Mouse (Mus musculus) layer of hippocampus, adult 11-12 months (tissue): ENCODE data around the gene 2210011C24Rik.
A peak's percentile ranks its signal among the peaks of the same experiment; 100 is the strongest.
"Not testable (repeated sequence)": the region's sequence is repeated elsewhere in the genome, so short reads cannot be mapped to it uniquely, and the experiment has no call there.

ENCODE experiments used
- DNase-seq: peaks from one replicate; pipeline ENCODE4 v3.0.0; 2022; ENCODE audit warnings: low spot score

Gene 2210011C24Rik

DNA sequence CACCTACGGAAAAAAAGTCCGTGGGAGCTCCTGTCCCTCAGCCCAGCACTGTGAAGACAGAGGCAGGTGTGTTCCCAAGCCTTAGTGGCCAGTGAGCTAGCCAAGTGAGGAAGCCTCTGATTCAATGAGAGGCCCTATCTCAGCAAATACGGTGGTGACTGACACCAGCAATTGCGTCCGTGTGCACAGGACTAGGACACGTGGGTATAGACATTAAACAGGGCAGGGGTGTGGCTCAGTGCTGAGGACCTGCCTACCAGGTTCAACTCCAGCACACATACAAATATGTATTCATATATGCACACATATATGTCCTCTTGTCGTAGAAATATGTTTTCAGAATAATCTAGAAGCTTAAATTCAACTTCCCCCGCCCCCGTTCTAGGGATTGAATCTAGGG lies 7.8 kb upstream of the 2210011C24Rik start:
- no peak for DNase-seq

- DNase-seq, result no peak
Measured at GRCm38 (mm10) chr8:84015833-84016232, 3.9 kb upstream of the 2210011C24Rik start.

DNA sequence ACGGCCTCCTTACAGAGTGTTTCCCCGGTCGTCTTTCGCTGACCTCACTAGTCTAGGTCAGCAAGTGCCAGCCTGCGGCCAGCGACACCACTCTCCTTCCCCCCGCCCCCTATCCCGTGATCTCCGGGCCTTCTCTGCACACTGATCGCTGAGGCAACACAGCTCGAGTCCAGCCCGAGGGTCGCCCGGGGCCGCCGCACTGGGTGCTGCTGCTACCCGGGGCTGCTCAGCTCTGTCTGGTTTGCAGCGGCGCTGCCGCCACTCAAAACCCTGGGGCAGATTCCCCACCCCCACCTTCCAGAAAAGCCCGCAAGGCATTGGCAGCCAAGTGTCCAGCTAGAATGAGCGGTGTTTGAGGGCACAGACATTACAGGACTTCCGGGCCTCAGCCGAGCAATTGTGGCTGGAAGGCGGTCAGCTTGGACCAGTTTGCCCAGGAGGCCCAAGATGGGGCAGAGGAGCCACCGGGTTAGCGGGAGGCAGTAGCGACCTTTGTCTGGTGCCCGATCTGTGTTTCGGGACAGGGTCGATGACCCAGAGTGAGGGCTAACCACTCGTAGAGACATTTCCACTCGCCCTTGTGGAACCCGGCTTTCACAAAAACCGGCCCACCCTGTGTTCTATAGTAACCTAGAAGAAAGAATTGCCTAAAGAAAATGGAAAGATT lies 661 bp upstream of the 2210011C24Rik start:
- no peak for DNase-seq

DNA sequence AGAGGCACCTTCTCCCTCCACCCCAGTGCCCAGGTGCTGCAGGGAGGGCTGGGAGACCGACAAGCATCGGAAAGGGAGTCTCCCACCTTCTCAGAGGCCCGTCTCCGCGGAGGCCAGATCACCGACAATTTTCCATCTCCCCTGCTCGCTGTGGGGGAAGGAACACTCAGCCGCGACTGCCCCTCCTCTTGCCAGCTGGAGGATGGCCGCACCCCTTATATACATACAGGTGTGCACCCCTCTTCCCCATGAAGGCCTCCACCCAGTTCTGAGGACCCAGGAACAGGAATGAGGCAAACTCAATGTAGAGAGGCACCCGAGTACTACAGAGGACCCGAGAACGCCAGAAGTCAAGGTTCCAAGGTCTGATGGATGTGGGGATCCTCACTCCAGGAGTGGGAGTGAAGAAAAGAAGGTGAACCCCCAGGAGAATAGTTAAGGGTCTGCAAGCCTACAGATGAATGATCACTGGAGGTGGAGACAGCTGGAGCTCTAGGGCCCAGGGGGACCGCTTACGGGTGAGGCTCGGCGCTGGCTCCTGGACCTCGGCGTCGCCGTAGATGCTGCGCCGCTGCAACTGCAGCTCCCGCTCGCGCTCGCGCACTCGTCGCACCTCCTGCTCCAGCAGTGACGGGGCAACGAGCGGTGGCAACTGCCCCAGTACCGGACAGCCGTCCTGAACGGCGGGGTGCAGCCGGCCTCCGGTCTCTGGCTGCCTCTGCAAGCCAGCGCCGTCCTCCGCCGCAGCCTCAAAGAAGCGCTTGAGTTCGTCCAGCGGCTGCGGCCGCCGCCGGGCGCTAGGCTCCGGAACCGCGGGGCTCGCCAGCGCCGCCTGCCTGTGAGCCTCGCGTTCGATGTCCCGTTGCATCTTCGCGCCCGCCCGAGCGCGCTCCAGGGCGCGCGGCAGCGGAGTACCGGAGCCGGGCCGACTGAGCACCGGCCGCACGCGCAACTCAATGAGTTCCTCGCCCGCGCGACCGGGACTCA lies 1.1 kb downstream of the 2210011C24Rik start:
- peak; percentile 65 for DNase-seq

DNA sequence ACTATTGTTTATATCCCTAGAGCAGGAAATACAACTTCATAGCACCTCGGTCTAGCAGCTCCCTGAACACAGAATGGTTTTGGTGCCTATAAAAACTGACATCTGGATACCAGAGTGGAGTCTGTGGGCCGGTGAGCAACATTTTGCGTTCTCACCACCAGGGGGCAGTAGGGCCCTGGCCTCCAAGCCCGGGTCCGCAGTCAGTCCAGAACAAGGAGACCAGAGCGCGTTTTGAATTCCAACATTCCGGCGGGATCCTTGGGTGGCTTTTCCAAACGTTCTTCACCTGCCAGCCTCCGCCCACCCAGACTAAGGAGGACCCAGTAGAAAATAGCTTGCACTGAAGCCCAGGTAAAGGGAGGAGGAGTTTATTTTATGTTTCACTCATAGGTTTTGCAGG lies 2.1 kb downstream of the 2210011C24Rik start:
- DNase-seq, result peak; percentile 86

- DNase-seq, result no peak
Measured at GRCm38 (mm10) chr8:84008362-84008761, 3.6 kb downstream of the 2210011C24Rik start.

GRCm38 (mm10) chr8:84005502-84005901 lies 6.5 kb downstream of the 2210011C24Rik start:
- not testable (repeated sequence) for DNase-seq

DNA sequence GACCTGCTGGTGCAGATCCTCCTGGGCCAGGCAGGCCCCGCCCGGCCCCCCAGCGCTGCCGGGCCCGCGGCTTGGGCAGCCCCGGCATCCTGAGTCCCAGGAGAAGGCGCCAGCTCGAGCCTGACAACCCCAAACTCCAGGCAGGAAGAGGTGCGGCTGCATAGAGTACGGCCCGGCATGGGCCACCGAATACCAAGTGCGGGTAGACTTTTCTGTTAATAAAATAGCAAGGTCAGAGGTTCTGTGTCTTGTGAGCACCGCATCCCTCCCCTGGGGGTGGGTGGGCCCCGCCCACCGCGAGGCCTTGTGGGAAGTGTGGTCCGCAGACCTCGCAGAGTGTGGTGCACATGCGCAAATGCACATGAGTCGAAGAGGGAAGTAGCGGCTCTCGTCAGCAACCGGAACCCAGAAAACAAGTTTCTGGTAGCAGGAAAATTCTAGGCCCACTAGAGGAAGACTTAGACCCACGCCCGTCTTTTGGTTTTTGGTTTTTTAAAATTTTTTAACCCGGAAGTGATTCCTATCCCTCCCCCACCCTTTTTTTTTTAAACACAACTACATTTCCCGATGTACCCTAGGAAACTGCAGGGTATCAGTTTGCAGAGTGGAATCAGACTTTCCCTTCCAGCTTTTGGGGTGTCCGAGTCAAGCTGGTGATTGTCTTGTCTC lies 7.3 kb downstream of the 2210011C24Rik start:
- DNase-seq, result peak; percentile 95

- no peak for DNase-seq
Measured at GRCm38 (mm10) chr8:84003612-84004246, 8.2 kb downstream of the 2210011C24Rik start.

DNA sequence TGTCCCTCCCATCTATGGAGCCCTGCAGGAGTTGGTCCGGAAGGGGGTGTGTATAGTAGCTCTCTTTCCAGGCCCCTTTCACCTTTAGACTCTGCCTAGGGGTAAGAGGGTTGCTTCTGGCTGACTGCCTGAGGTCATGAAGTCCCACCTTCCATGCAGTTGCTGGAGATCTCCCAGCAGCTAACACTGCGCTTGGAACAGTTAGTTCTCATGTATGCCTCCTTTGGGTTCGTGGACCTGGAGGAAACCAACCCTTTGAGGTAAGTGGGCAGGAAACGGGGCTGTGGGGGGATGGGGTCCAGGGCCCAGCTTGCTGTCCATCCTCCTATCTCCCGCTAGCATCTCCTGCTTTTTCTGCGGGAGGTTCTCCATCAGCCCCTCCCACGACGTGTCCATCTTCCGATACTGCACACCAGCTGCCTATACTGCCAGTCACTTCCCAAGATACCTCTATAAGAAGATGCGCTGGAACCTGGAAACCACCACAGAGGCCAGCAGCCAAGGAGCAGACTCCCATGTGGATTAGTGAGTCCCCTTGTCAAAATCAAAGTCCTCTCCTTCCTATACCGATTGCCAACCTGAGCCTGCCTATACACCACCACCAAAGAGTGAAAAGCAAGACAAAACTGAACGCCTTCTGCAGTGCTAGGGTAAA lies 8.9 kb downstream of the 2210011C24Rik start:
- DNase-seq, result no peak

DNA sequence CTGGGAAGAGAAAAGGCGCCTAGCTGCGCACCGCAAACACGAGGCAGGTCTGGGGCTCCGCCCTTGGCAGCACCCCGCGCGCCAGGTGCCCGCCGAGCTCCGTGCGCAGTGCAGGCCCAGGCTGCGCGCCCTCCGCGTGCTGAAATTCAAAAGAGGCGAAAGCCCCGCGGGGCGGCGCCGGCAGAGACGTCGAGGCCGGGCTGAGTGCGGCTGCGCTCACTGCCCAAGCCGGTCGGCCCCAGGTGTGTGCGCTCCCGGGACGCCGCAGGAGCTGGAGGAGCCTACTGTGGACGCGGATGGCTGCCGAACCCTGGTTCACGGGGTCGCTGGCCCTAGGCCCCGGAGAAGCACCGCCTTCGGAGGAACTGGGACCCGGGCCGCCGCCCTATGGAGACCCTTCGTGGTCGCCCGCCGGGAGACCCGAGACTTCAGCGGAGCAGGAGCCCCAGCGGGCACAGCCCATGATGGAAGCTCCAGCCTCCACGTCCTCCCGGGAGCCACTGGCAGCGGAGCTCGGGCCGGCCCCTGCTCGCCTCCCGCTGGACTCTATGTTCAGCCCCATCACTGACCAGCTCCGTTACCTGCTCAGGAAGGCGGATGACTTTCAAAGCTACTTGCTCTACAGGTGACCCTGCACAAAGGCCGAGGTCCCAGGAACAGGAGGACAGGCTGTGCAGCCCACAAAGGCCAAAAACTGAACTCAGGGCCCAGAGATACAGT lies 10.5 kb downstream of the 2210011C24Rik start, which contains the start of gene 1700067K01Rik:
Gene 1700067K01Rik, plus strand, starts transcription at position 222 of the 720 bp plus-strand sequence.
- DNase-seq, result no peak

GRCm38 (mm10) chr8:83999825-84000224 lies 12.1 kb downstream of the 2210011C24Rik start:
- DNase-seq, result no peak

DNA sequence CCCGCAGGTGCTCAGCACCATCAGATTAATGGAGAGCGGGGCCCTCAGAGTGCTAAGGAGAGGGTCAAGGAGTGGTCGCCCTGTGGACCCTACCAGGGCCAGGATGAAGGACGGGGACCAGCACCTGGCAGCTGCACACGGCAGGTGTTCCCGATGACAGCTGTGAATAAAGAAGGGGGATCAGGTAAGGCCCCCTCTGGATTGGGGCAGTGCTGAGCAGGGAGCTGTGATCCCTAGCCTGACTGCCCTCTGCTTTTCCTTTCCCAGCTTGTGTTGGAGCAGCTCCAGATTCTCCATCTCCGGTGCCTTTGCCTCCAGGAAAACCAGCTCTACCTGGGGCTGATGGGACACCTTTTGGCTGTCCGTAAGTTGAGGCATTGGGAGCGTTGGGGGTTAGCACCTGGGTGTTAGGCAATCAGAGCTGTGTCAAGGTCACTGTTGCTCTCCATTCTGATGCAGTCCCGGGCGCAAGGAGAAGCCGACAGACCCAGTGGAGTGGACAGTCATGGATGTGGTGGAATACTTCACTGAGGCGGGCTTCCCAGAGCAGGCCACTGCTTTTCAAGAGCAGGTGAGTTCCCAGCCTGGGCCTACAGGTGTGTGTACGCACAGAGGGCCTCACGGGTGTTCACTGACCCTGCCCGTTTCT lies 12.8 kb downstream of the 2210011C24Rik start:
- no peak for DNase-seq

- no peak for DNase-seq
Measured at GRCm38 (mm10) chr8:83998231-83999056, 13.5 kb downstream of the 2210011C24Rik start.

DNA sequence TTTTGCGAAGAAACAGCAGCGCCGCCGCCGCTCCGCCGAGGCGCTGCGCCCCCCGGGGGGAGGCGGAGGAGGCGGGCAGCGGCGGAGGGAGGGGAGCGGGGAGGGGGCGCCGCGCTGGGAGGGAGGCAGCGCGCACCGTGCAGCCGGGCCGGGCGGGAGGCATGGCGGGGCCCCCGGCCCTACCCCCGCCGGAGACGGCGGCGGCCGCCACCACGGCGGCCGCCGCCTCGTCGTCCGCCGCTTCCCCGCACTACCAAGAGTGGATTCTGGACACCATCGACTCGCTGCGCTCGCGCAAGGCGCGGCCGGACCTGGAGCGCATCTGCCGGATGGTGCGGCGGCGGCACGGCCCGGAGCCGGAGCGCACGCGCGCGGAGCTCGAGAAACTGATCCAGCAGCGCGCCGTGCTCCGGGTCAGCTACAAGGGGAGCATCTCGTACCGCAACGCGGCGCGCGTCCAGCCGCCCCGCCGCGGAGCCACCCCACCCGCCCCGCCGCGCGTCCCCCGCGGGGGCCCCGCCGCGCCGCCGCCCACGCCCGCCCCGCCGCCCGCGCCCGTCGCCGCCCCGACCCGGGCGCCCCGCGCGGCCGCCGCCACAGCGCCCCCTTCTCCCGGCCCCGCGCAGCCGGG lies 14.3 kb downstream of the 2210011C24Rik start, which contains the start of gene Samd1:
Gene Samd1, plus strand, starts transcription at position 162 of the 631 bp plus-strand sequence.
- DNase-seq, result no peak

DNA sequence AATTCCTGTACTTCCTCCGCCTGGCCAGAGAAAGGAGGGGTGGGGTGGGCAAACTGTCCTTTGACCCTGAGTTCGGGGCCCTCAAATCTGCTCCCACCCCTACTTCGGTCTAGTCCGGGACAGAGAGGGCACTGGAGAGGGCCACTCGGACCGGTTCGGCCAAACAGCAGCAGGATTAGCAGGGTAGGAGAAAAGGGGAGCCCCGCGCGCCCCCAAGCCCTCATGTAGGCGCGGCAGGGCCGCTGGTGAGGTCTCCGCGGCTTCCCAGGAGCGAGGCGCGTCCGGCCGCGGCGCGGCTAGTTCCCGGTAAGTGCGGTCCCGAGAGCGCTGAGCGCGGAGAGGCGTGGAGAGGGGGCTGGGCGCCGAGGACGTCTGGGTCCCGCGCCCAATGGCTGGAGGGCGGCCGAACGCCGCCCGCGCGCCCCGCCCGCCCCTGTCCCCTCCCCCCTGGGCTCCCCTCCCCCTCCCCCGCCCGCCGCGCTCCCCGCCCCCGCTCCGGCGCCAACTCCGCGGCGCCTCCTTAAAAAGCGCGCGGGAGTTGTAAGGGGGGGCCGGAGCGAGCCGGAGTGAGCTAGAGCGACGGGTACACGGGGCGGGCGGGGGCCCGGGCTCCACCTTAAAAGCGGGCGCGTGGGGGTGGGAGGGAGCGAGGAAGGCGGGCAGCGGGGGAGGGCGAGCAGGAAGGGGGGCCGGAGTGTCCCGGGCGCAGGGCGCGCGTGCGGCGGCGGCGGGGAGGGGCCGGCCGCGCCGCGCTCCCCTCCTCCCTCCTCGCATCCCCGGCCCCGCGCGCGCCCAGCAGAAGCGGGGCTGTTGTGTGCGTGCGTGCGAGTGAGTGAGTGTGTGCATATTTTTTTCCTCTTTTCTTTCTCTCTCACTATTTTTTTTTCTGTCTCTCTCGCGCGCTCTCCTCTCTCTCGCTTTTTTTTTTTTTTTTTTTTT lies 15.1 kb downstream of the 2210011C24Rik start:
- peak; percentile 80 for DNase-seq

DNA sequence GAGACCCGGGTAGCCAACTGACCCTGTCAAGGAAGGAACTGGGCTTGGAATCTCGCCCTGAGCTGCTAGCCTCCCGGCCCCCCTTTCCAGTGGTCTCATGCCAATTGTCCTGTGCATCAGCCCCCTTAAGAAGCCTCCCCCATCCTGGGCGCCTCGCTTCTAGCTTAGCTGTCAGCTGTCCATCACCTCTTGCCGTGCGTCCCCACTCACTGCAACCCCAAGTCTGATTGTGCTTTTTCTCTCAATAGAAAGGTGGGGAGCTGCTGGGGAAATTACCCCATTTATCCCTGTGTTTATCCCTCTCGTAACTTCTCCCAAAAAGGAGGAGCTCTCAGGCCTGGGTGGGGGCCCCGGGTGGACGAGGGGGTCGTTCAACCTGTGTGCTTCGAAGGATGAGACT lies 16.0 kb downstream of the 2210011C24Rik start:
- no peak for DNase-seq

- DNase-seq, result no peak
Measured at GRCm38 (mm10) chr8:83994030-83994429, 17.9 kb downstream of the 2210011C24Rik start.
